Mouse (Mus musculus): ENCODE data around the gene Klk1b11. TPM values are rescaled to one million over a fixed set of nuclear protein-coding genes. Genes with fewer than 3 reads are reported as not detected.
"Not testable (repeated sequence)": the region's sequence is repeated elsewhere in the genome, so short reads cannot be mapped to it uniquely, and the experiment has no call there.

The Klk1b11 gene
- polyA plus RNA-seq, 1 experiment from 2014 or later = not detected

GRCm38 (mm10) chr7:44011868-44012267 lies 16.2 kb downstream of the Klk1b11 start, which contains the start of gene Klk1b26:
Klk1b26 (plus strand) TSS chr7:44012168.
- not testable (repeated sequence) for H3K4me2 ChIP-seq (ENCODE audit: low read depth, low read length); ATAC-seq (ENCODE audit: low read depth)

GRCm38 (mm10) chr7:44014666-44015065 lies 19.0 kb downstream of the Klk1b11 start:
- not testable (repeated sequence) for H3K27me3 ChIP-seq (ENCODE audit: control insufficient read depth, insufficient read depth, low read depth, low read length); H3K4me2 ChIP-seq (ENCODE audit: low read depth, low read length); ATAC-seq (ENCODE audit: low read depth); H3K9me3 ChIP-seq (ENCODE audit: control insufficient read depth, low read length); H3K9ac ChIP-seq (ENCODE audit: low read length); H3K4me3 ChIP-seq (ENCODE audit: low read length); H3K27ac ChIP-seq (ENCODE audit: low read length); H3K36me3 ChIP-seq (ENCODE audit: control insufficient read depth, insufficient read depth, low read length); H3K4me1 ChIP-seq (replicated peaks; ENCODE audit: control insufficient read depth, insufficient read depth, low read length)
- WGBS = 76% methylated on average over 6 of the region's 6 CpGs

More at GRCm38 (mm10) chr7:44011868-44012267, 16.2 kb downstream of the Klk1b11 start, which contains the start of gene Klk1b26:
- H3K4me1 ChIP-seq (replicated peaks; ENCODE audit: control insufficient read depth, insufficient read depth, low read length); H3K9me3 ChIP-seq (ENCODE audit: control insufficient read depth, low read length); H3K9ac ChIP-seq (ENCODE audit: low read length); H3K27me3 ChIP-seq (ENCODE audit: control insufficient read depth, insufficient read depth, low read depth, low read length); H3K4me3 ChIP-seq (ENCODE audit: low read length); H3K36me3 ChIP-seq (ENCODE audit: control insufficient read depth, insufficient read depth, low read length); H3K27ac ChIP-seq (ENCODE audit: low read length): not testable (repeated sequence)

GRCm38 (mm10) chr7:44015071-44015470 lies 19.4 kb downstream of the Klk1b11 start:
- no peak overlapping the region for H3K4me3 ChIP-seq (ENCODE audit: low read length)
- no peak for ATAC-seq (ENCODE audit: low read depth)
- 85% methylated on average over 5 of the region's 5 CpGs for WGBS
- no peak overlapping the region for H3K27ac ChIP-seq (ENCODE audit: low read length)
- no peaks in the 10 kb centered on the region for H3K4me1 ChIP-seq (replicated peaks; ENCODE audit: control insufficient read depth, insufficient read depth, low read length)
- no peaks in the 10 kb centered on the region for H3K9me3 ChIP-seq (ENCODE audit: control insufficient read depth, low read length)
- no peak overlapping the region for H3K9ac ChIP-seq (ENCODE audit: low read length)
- no peaks in the 10 kb centered on the region for H3K36me3 ChIP-seq (ENCODE audit: control insufficient read depth, insufficient read depth, low read length)
- H3K4me2 ChIP-seq (ENCODE audit: low read depth, low read length) = no peak overlapping the region
- H3K27me3 ChIP-seq (ENCODE audit: control insufficient read depth, insufficient read depth, low read depth, low read length) = no peaks in the 10 kb centered on the region

Other genes starting within 250 kb of the Klk1b11 start
- not detected in 2 replicates for gene Klk12, start 227.0 kb upstream of the Klk1b11 start, polyA plus RNA-seq (2015; fragmentation: Nextera tagmentation; extraction: Ambion mirVana)
- 0.41 and 0.75 TPM in 2 replicates for gene Klk11, start 221.3 kb upstream of the Klk1b11 start, polyA plus RNA-seq (2015; fragmentation: Nextera tagmentation; extraction: Ambion mirVana)
- gene Klk10, start 214.8 kb upstream of the Klk1b11 start, polyA plus RNA-seq (2015; fragmentation: Nextera tagmentation; extraction: Ambion mirVana) = 4.6 and 6.4 TPM in 2 replicates
- 0.14 and 0.33 TPM in 2 replicates for gene Klk9, start 204.0 kb upstream of the Klk1b11 start, polyA plus RNA-seq (2015; fragmentation: Nextera tagmentation; extraction: Ambion mirVana)
- 24.2 TPM in 2 replicates for gene Klk8, start 198.3 kb upstream of the Klk1b11 start, polyA plus RNA-seq (2015; fragmentation: Nextera tagmentation; extraction: Ambion mirVana)
- gene Klk7, start 184.6 kb upstream of the Klk1b11 start, polyA plus RNA-seq (2015; fragmentation: Nextera tagmentation; extraction: Ambion mirVana) = not detected in 2 replicates
- gene Klk6, start 171.4 kb upstream of the Klk1b11 start, polyA plus RNA-seq (2015; fragmentation: Nextera tagmentation; extraction: Ambion mirVana) = not detected in 2 replicates
- not detected in 2 replicates for gene Klk5, start 153.9 kb upstream of the Klk1b11 start, polyA plus RNA-seq (2015; fragmentation: Nextera tagmentation; extraction: Ambion mirVana)
- gene Klk4, start 114.7 kb upstream of the Klk1b11 start, polyA plus RNA-seq (2015; fragmentation: Nextera tagmentation; extraction: Ambion mirVana) = not detected in 2 replicates
- gene Klk15, start 62.1 kb upstream of the Klk1b11 start, polyA plus RNA-seq (2015; fragmentation: Nextera tagmentation; extraction: Ambion mirVana) = not detected in 2 replicates
- gene Klk1b8, start 45.2 kb upstream of the Klk1b11 start, polyA plus RNA-seq (2015; fragmentation: Nextera tagmentation; extraction: Ambion mirVana) = not detected in 2 replicates
- gene Klk1b1, start 29.1 kb upstream of the Klk1b11 start, polyA plus RNA-seq (2015; fragmentation: Nextera tagmentation; extraction: Ambion mirVana) = not detected in 2 replicates
- gene Klk1b9, start 19.8 kb upstream of the Klk1b11 start, polyA plus RNA-seq (2015; fragmentation: Nextera tagmentation; extraction: Ambion mirVana) = not detected in 2 replicates
- not detected in 2 replicates for gene Klk1b26, start 16.3 kb downstream of the Klk1b11 start, polyA plus RNA-seq (2015; fragmentation: Nextera tagmentation; extraction: Ambion mirVana)
- not detected in 2 replicates for gene Klk1b27, start 56.4 kb downstream of the Klk1b11 start, polyA plus RNA-seq (2015; fragmentation: Nextera tagmentation; extraction: Ambion mirVana)
- not detected in 2 replicates for gene Klk1b21, start 106.5 kb downstream of the Klk1b11 start, polyA plus RNA-seq (2015; fragmentation: Nextera tagmentation; extraction: Ambion mirVana)
- not detected in 2 replicates for gene Klk1b22, start 116.8 kb downstream of the Klk1b11 start, polyA plus RNA-seq (2015; fragmentation: Nextera tagmentation; extraction: Ambion mirVana)
- gene Klk1b16, start 140.9 kb downstream of the Klk1b11 start, polyA plus RNA-seq (2015; fragmentation: Nextera tagmentation; extraction: Ambion mirVana) = not detected in 2 replicates
- not detected in 2 replicates for gene Klk1b24, start 192.4 kb downstream of the Klk1b11 start, polyA plus RNA-seq (2015; fragmentation: Nextera tagmentation; extraction: Ambion mirVana)
- not detected in 2 replicates for gene Klk1b3, start 202.3 kb downstream of the Klk1b11 start, polyA plus RNA-seq (2015; fragmentation: Nextera tagmentation; extraction: Ambion mirVana)
- gene Klk1b4, start 211.6 kb downstream of the Klk1b11 start, polyA plus RNA-seq (2015; fragmentation: Nextera tagmentation; extraction: Ambion mirVana) = not detected in 2 replicates
- gene Klk1b5, start 220.1 kb downstream of the Klk1b11 start, polyA plus RNA-seq (2015; fragmentation: Nextera tagmentation; extraction: Ambion mirVana) = not detected in 2 replicates
- gene Klk1, start 229.5 kb downstream of the Klk1b11 start, polyA plus RNA-seq (2015; fragmentation: Nextera tagmentation; extraction: Ambion mirVana) = not detected in 2 replicates
- not detected in 2 replicates for gene Gm36864, start 240.3 kb downstream of the Klk1b11 start, polyA plus RNA-seq (2015; fragmentation: Nextera tagmentation; extraction: Ambion mirVana)